27 mouse cellular contexts compared by ENCODE assay signal in genomic region chr4:124414386-124414785, GRCm38 (mm10).
"Had no signal": no experiment of that assay in that cellular context is flagged by ENCODE, and none has a peak within 500 bp of the region (broad histone marks: within the 10 kb centered on the region; RNA-seq: fewer than 3 reads in every experiment).

No protein-coding gene starts in this region.

- H3K4me3 ChIP-seq: embryonic facial prominence, embryonic 10.5 days; embryonic facial prominence, embryonic 12.5 days; embryonic facial prominence, embryonic 13.5 days; embryonic facial prominence, embryonic 15.5 days; erythroblast, embryonic 14.5 days; forebrain, embryonic 10.5 days; forebrain, embryonic 12.5 days; forebrain, embryonic 13.5 days; forebrain, embryonic 15.5 days; gastrocnemius, adult 2 months; heart, adult 2 months had no signal

- H3K27me3 ChIP-seq: embryonic facial prominence, embryonic 12.5 days; embryonic facial prominence, embryonic 13.5 days; embryonic facial prominence, embryonic 15.5 days; forebrain, embryonic 12.5 days; forebrain, embryonic 13.5 days; forebrain, embryonic 15.5 days had no signal

- H3K4me2 ChIP-seq: embryonic facial prominence, embryonic 12.5 days; embryonic facial prominence, embryonic 13.5 days; embryonic facial prominence, embryonic 15.5 days; forebrain, embryonic 12.5 days; forebrain, embryonic 13.5 days; forebrain, embryonic 15.5 days had no signal

- H3K9me3 ChIP-seq: embryonic facial prominence, embryonic 10.5 days; embryonic facial prominence, embryonic 12.5 days; embryonic facial prominence, embryonic 13.5 days; embryonic facial prominence, embryonic 15.5 days; forebrain, embryonic 10.5 days; forebrain, embryonic 12.5 days; forebrain, embryonic 13.5 days; forebrain, embryonic 15.5 days had no signal

- H3K36me3 ChIP-seq: embryonic facial prominence, embryonic 10.5 days; embryonic facial prominence, embryonic 12.5 days; embryonic facial prominence, embryonic 13.5 days; embryonic facial prominence, embryonic 15.5 days; forebrain, embryonic 10.5 days; forebrain, embryonic 12.5 days; forebrain, embryonic 15.5 days had no signal

- H3K9ac ChIP-seq: embryonic facial prominence, embryonic 12.5 days; embryonic facial prominence, embryonic 13.5 days; embryonic facial prominence, embryonic 15.5 days; forebrain, embryonic 12.5 days; forebrain, embryonic 13.5 days; forebrain, embryonic 15.5 days had no signal

- DNase-seq: cerebellum, adult 18-20 months; cerebellum, adult 2 months; cerebellum, adult 8-10 months; cerebellum, adult 9-10 months; cerebellum, adult 9-11 months; cerebellum, postnatal 10 days; cerebellum, postnatal 14 days; cerebellum, postnatal 25 days; cerebellum, postnatal 36 days; embryo, embryonic 11 days; gastrocnemius, adult 2 months; gastrocnemius, postnatal 10 days; gastrocnemius, postnatal 14 days; gastrocnemius, postnatal 25 days; gastrocnemius, postnatal 36 days; heart, adult 2 months had no signal

- ATAC-seq: forebrain, embryonic 13.5 days; forebrain, embryonic 14.5 days; forebrain, embryonic 15.5 days; forebrain, embryonic 16.5 days had no signal

- H3K27ac ChIP-seq: embryonic facial prominence, embryonic 10.5 days; embryonic facial prominence, embryonic 12.5 days; embryonic facial prominence, embryonic 13.5 days; embryonic facial prominence, embryonic 15.5 days; forebrain, embryonic 10.5 days; forebrain, embryonic 12.5 days; forebrain, embryonic 13.5 days; forebrain, embryonic 15.5 days; gastrocnemius, adult 2 months; heart, adult 2 months had no signal

- H3K4me1 ChIP-seq: embryonic facial prominence, embryonic 12.5 days; embryonic facial prominence, embryonic 13.5 days; embryonic facial prominence, embryonic 15.5 days; forebrain, embryonic 12.5 days; forebrain, embryonic 13.5 days; forebrain, embryonic 15.5 days had no signal
